Mouse (Mus musculus): ENCODE measurements around the gene Taf5l. TPM values are rescaled to one million over a fixed set of nuclear protein-coding genes. Genes with fewer than 3 reads are reported as not detected.
"Not testable (repeated sequence)": the region's sequence is repeated elsewhere in the genome, so short reads cannot be mapped to it uniquely, and the experiment has no call there.

Taf5l gene
- polyA plus RNA-seq, 1 experiment from 2014 or later: 18.6 TPM

GRCm38 (mm10) chr8:123980239-123980638 lies 41.0 kb downstream of the Taf5l start:
- no peak for ATAC-seq
- H3K9me3 ChIP-seq (ENCODE audit: control insufficient read depth, low read length): no peaks in the 10 kb centered on the region
- no peak overlapping the region for H3K4me3 ChIP-seq (ENCODE audit: low read length)
- no peaks in the 10 kb centered on the region for H3K27me3 ChIP-seq (replicated peaks; ENCODE audit: control insufficient read depth, insufficient read depth, low read length)
- H3K36me3 ChIP-seq (ENCODE audit: control insufficient read depth, insufficient read depth, low read length): no peaks in the 10 kb centered on the region
- 0 out of 2 replicates have a peak overlapping the region, but pooled peaks have one; percentile 15 for H3K9ac ChIP-seq (ENCODE audit: low read depth, low read length)
- H3K27ac ChIP-seq (ENCODE audit: low read depth, low read length): no peak overlapping the region
- peaks cover 13% of the 10 kb centered on the region for H3K4me1 ChIP-seq (ENCODE audit: control insufficient read depth, insufficient read depth, low read depth, low read length)
- no peak overlapping the region for H3K4me2 ChIP-seq (ENCODE audit: low read length)
- 81% methylated on average over 4 of the region's 4 CpGs for WGBS

DNA sequence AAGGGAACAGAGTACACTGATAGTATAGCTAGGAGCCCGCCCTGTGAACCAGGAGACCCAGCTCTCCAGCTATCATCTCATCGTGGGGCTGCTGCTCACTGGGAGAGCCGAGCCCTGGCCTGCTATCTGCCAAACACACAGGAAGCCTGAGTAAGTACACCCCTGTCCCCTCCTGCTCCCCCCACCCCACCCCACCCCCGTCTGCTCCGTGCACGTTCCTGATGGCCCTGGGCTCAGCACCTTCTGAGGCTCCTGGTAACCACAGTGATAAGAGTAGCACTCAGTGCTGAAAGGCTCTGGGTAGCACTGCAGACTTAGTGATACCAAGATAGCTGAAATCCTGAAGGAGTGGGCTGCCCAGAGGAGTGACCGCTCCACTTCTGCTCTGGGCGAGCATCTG lies 42.3 kb downstream of the Taf5l start:
- no peak overlapping the region for H3K4me3 ChIP-seq (ENCODE audit: low read length)
- H3K4me1 ChIP-seq (ENCODE audit: control insufficient read depth, insufficient read depth, low read depth, low read length): peaks cover 13% of the 10 kb centered on the region
- ATAC-seq: no peak
- no peak overlapping the region for H3K9ac ChIP-seq (ENCODE audit: low read depth, low read length)
- H3K4me2 ChIP-seq (ENCODE audit: low read length): no peak overlapping the region
- H3K36me3 ChIP-seq (ENCODE audit: control insufficient read depth, insufficient read depth, low read length): no peaks in the 10 kb centered on the region
- H3K9me3 ChIP-seq (ENCODE audit: control insufficient read depth, low read length): no peaks in the 10 kb centered on the region
- no peak overlapping the region for H3K27ac ChIP-seq (ENCODE audit: low read depth, low read length)
- H3K27me3 ChIP-seq (replicated peaks; ENCODE audit: control insufficient read depth, insufficient read depth, low read length): no peaks in the 10 kb centered on the region
- WGBS: 77% methylated on average over 8 of the region's 8 CpGs

GRCm38 (mm10) chr8:123978166-123978838 lies 42.9 kb downstream of the Taf5l start:
- H3K9me3 ChIP-seq (ENCODE audit: control insufficient read depth, low read length): no peaks in the 10 kb centered on the region
- H3K27ac ChIP-seq (ENCODE audit: low read depth, low read length): no peak overlapping the region
- H3K27me3 ChIP-seq (replicated peaks; ENCODE audit: control insufficient read depth, insufficient read depth, low read length): no peaks in the 10 kb centered on the region
- H3K4me1 ChIP-seq (ENCODE audit: control insufficient read depth, insufficient read depth, low read depth, low read length): peaks cover 13% of the 10 kb centered on the region
- no peak overlapping the region for H3K9ac ChIP-seq (ENCODE audit: low read depth, low read length)
- no peaks in the 10 kb centered on the region for H3K36me3 ChIP-seq (ENCODE audit: control insufficient read depth, insufficient read depth, low read length)
- no peak overlapping the region for H3K4me3 ChIP-seq (ENCODE audit: low read length)
- ATAC-seq: no peak
- WGBS: 70% methylated on average over 14 of the region's 14 CpGs
- no peak overlapping the region for H3K4me2 ChIP-seq (ENCODE audit: low read length)

- WGBS: 84% methylated on average over 4 of the region's 4 CpGs
- Histone ChIP-seq H3K4me1 (ENCODE audit: control insufficient read depth, insufficient read depth, low read depth, low read length) (peaks cover 13% of the 10 kb centered on the region), H3K9me3 (ENCODE audit: control insufficient read depth, low read length) (no peaks in the 10 kb centered on the region), H3K4me3 (ENCODE audit: low read length) (no peak overlapping the region), H3K36me3 (ENCODE audit: control insufficient read depth, insufficient read depth, low read length) (no peaks in the 10 kb centered on the region), H3K27me3 (replicated peaks; ENCODE audit: control insufficient read depth, insufficient read depth, low read length) (no peaks in the 10 kb centered on the region), H3K27ac (ENCODE audit: low read depth, low read length) (no peak overlapping the region), H3K9ac (ENCODE audit: low read depth, low read length) (no peak overlapping the region), H3K4me2 (ENCODE audit: low read length) (no peak overlapping the region)
- ATAC-seq: no peak
These were observed 43.7 kb downstream of the Taf5l start for GRCm38 (mm10) chr8:123977499-123977898.

GRCm38 (mm10) chr8:123973495-123973894 lies 47.7 kb downstream of the Taf5l start:
- no peaks in the 10 kb centered on the region for H3K9me3 ChIP-seq (ENCODE audit: control insufficient read depth, low read length)
- H3K4me2 ChIP-seq (ENCODE audit: low read length): no peak overlapping the region
- H3K27me3 ChIP-seq (replicated peaks; ENCODE audit: control insufficient read depth, insufficient read depth, low read length): no peaks in the 10 kb centered on the region
- no peak overlapping the region for H3K4me3 ChIP-seq (ENCODE audit: low read length)
- no peak for ATAC-seq
- no peaks in the 10 kb centered on the region; the same call in none of the 2 replicates for H3K36me3 ChIP-seq (ENCODE audit: control insufficient read depth, insufficient read depth, low read length)
- H3K27ac ChIP-seq (ENCODE audit: low read depth, low read length): no peak overlapping the region
- no peaks in the 10 kb centered on the region for H3K4me1 ChIP-seq (ENCODE audit: control insufficient read depth, insufficient read depth, low read depth, low read length)
- WGBS: 64% methylated on average over 1 of the region's 1 CpGs
- no peak overlapping the region for H3K9ac ChIP-seq (ENCODE audit: low read depth, low read length)

DNA sequence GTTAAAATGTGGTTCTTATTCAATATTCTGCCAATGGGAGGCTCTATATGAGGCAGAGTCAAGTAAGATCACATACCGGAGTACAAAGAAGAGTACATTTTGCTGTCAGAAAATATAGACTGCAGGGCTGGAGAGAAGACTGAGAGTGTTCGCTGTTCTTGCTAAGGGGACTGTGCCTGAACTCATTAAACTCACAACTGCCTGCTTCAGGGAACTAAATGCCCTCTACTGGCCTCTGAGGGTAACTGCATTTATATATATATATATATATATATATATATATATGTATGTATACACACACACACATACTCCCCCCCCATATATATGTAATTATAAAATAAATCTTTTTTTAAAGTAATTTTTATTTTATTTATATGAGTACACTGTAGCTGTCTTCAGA lies 54.3 kb downstream of the Taf5l start:
- H3K4me2 ChIP-seq (ENCODE audit: low read length): no peak overlapping the region
- H3K27me3 ChIP-seq (replicated peaks; ENCODE audit: control insufficient read depth, insufficient read depth, low read length): no peaks in the 10 kb centered on the region
- H3K36me3 ChIP-seq (ENCODE audit: control insufficient read depth, insufficient read depth, low read length): peaks cover 8% of the 10 kb centered on the region
- H3K27ac ChIP-seq (ENCODE audit: low read depth, low read length): no peak overlapping the region
- 62% methylated on average over 2 of the region's 2 CpGs for WGBS
- no peaks in the 10 kb centered on the region for H3K4me1 ChIP-seq (ENCODE audit: control insufficient read depth, insufficient read depth, low read depth, low read length)
- no peak overlapping the region for H3K4me3 ChIP-seq (ENCODE audit: low read length)
- no peak for ATAC-seq
- H3K9ac ChIP-seq (ENCODE audit: low read depth, low read length): no peak overlapping the region
- H3K9me3 ChIP-seq (ENCODE audit: control insufficient read depth, low read length): no peaks in the 10 kb centered on the region

DNA sequence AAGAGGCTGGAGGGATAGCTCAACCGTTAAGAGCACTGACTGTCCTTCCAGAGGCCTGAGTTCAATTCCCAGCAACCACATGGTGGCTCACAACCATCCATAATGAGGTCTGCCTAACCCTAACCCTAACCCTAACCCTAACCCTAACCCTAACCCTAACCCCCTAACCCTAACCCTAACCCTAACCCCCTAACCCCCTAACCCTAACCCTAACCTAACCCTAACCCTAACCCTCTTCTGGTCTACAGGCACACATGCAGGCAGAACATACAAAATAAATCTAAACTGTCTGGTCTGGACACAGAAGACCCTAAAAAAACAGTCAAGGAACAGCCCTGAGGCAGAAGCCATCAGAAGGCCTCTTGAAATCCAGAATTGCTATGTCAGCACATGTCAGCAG lies 59.8 kb downstream of the Taf5l start:
- H3K27me3 ChIP-seq (replicated peaks; ENCODE audit: control insufficient read depth, insufficient read depth, low read length): no peaks in the 10 kb centered on the region
- no peak for ATAC-seq
- H3K36me3 ChIP-seq (ENCODE audit: control insufficient read depth, insufficient read depth, low read length): peaks cover 28% of the 10 kb centered on the region
- no peaks in the 10 kb centered on the region for H3K4me1 ChIP-seq (ENCODE audit: control insufficient read depth, insufficient read depth, low read depth, low read length)
- H3K4me2 ChIP-seq (ENCODE audit: low read length): no peak overlapping the region
- no peak overlapping the region for H3K9ac ChIP-seq (ENCODE audit: low read depth, low read length)
- no peak overlapping the region for H3K4me3 ChIP-seq (ENCODE audit: low read length)
- WGBS: 80% methylated on average over 1 of the region's 1 CpGs
- no peak overlapping the region for H3K27ac ChIP-seq (ENCODE audit: low read depth, low read length)
- no peaks in the 10 kb centered on the region for H3K9me3 ChIP-seq (ENCODE audit: control insufficient read depth, low read length)

GRCm38 (mm10) chr8:123960556-123960955 lies 60.6 kb downstream of the Taf5l start:
- H3K4me3 ChIP-seq (ENCODE audit: low read length); H3K4me1 ChIP-seq (ENCODE audit: control insufficient read depth, insufficient read depth, low read depth, low read length); H3K4me2 ChIP-seq (ENCODE audit: low read length); H3K27me3 ChIP-seq (replicated peaks; ENCODE audit: control insufficient read depth, insufficient read depth, low read length); ATAC-seq; H3K9me3 ChIP-seq (ENCODE audit: control insufficient read depth, low read length); H3K27ac ChIP-seq (ENCODE audit: low read depth, low read length); H3K9ac ChIP-seq (ENCODE audit: low read depth, low read length): not testable (repeated sequence)
- 73% methylated on average over 5 of the region's 5 CpGs for WGBS
- H3K36me3 ChIP-seq (ENCODE audit: control insufficient read depth, insufficient read depth, low read length): peaks cover 31% of the 10 kb centered on the region

DNA sequence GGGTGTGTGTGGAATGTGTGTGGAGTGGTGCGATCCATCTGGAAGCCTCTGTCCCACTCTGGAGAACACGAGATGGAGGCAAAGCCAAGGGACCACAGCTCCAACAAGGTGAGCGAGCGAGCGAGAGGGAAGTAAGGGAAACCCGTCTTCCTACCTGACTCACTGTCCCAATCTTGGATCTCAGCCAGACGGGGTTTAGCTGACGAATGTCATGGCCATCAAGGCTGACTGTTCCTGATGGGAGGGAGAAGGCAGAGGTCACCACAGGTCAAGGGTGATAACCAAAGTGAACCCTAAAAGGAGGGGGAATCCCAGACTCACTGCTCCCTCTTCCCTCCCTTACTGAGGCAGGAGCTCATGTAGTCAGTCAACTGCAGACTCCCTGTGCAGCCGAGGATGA lies 61.1 kb downstream of the Taf5l start:
- Histone ChIP-seq H3K27ac (ENCODE audit: low read depth, low read length) (no peak overlapping the region), H3K9me3 (ENCODE audit: control insufficient read depth, low read length) (no peaks in the 10 kb centered on the region), H3K4me2 (ENCODE audit: low read length) (no peak overlapping the region), H3K36me3 (ENCODE audit: control insufficient read depth, insufficient read depth, low read length) (peaks cover 33% of the 10 kb centered on the region), H3K4me1 (ENCODE audit: control insufficient read depth, insufficient read depth, low read depth, low read length) (no peaks in the 10 kb centered on the region), H3K4me3 (ENCODE audit: low read length) (no peak overlapping the region), H3K27me3 (replicated peaks; ENCODE audit: control insufficient read depth, insufficient read depth, low read length) (no peaks in the 10 kb centered on the region), H3K9ac (ENCODE audit: low read depth, low read length) (no peak overlapping the region)
- no peak for ATAC-seq
- WGBS: 89% methylated on average over 9 of the region's 9 CpGs
